Mouse (Mus musculus) heart, embryonic 12.5 days (tissue): ENCODE measurements around the gene Ammecr1. TPM values are rescaled to one million over a fixed set of nuclear protein-coding genes. Genes with fewer than 3 reads are reported as not detected.

ENCODE experiments used
- ATAC-seq: fragments of 200-750 bp; cut with Nextera tagmentation; 2 replicates; pipeline ENCODE4 v1.8.0; 2017; ENCODE audit warnings: moderate TSS enrichment, moderate library complexity; ENCODE audit not compliant: insufficient number of reproducible peaks, low FRiP score
- H3K27ac ChIP-seq: fragments of 300-500 bp; sonication (generic); 2 replicates; pipeline ENCODE4 v1.5.1; 2016; ENCODE audit warnings: mild to moderate bottlenecking, moderate library complexity; ENCODE audit not compliant: poor library complexity, severe bottlenecking
- H3K27me3 ChIP-seq: fragments of 300-500 bp; sonication (generic); replicated peaks from 2 replicates; pipeline ENCODE4 v1.6.1; 2016; ENCODE audit warnings: mild to moderate bottlenecking, moderate library complexity
- H3K36me3 ChIP-seq: fragments of 300-500 bp; sonication (generic); 2 replicates; pipeline ENCODE4 v1.6.1; 2016; ENCODE audit warnings: mild to moderate bottlenecking, moderate library complexity
- H3K4me1 ChIP-seq: fragments of 300-500 bp; sonication (generic); replicated peaks from 2 replicates; pipeline ENCODE4 v1.6.1; 2016; ENCODE audit warnings: mild to moderate bottlenecking
- H3K4me2 ChIP-seq: fragments of 300-500 bp; sonication (generic); 2 replicates; pipeline ENCODE4 v1.6.1; 2016; ENCODE audit warnings: mild to moderate bottlenecking, moderate library complexity
- H3K4me3 ChIP-seq: fragments of 300-500 bp; sonication (generic); 2 replicates; pipeline ENCODE4 v1.5.1; 2016; ENCODE audit warnings: mild to moderate bottlenecking
- H3K9ac ChIP-seq: fragments of 300-500 bp; sonication (generic); 2 replicates; pipeline ENCODE4 v1.6.1; 2016; ENCODE audit warnings: mild to moderate bottlenecking, moderate library complexity
- H3K9me3 ChIP-seq: fragments of 300-500 bp; sonication (generic); replicated peaks from 2 replicates; pipeline ENCODE4 v1.6.1; 2016; ENCODE audit warnings: mild to moderate bottlenecking, moderate library complexity
- WGBS: fragments of 180-500 bp; shearing (Covaris S2); methylation state at CpG from one replicate; pipeline ENCODE4 v1.1.7; 2016; 5-methylcytosine and 5-hydroxymethylcytosine counted together
- polyA plus RNA-seq: library from polyadenylated mRNA; unstranded; fragments of >200 nt; fragmentation: Nextera tagmentation; extraction: Ambion mirVana; gene quantifications from 2 replicates; pipeline ENCODE4 v1.2.1, GENCODE M21; 2016

Ammecr1 gene
- polyA plus RNA-seq: 23.7 and 24.3 TPM in 2 replicates

- ATAC-seq: peak; percentile 92
- 14% methylated on average over 85 of the region's 112 CpGs for WGBS
Observed at GRCm38 (mm10) chrX:142966008-142966966, at the start of gene Ammecr1. Ammecr1 (minus strand) TSS chrX:142966728.

GRCm38 (mm10) chrX:143014118-143014517 is 47.6 kb upstream of the Ammecr1 start:
- 48% methylated on average over 3 of the region's 3 CpGs for WGBS
- H3K9me3 ChIP-seq: no peaks in the 10 kb centered on the region
- ATAC-seq: no peak
- H3K9ac ChIP-seq: no peak overlapping the region
- H3K27ac ChIP-seq: no peak overlapping the region
- H3K4me3 ChIP-seq: no peak overlapping the region
- H3K4me2 ChIP-seq: no peak overlapping the region
- no peaks in the 10 kb centered on the region for H3K4me1 ChIP-seq
- H3K27me3 ChIP-seq: no peaks in the 10 kb centered on the region
- H3K36me3 ChIP-seq: no peaks in the 10 kb centered on the region

More at GRCm38 (mm10) chrX:142966008-142966966, at the start of gene Ammecr1:
- Histone ChIP-seq H3K4me2 (peak within 1 kb of the TSS; percentile 66), H3K9ac (peak within 1 kb of the TSS; percentile 92), H3K27me3 (0 out of 2 replicates have a peak, but pooled peaks cover 4% of the 10 kb centered on the region), H3K4me3 (peak within 1 kb of the TSS; percentile 84), H3K9me3 (no peaks in the 10 kb centered on the region), H3K4me1 (no peaks in the 10 kb centered on the region), H3K27ac (peak within 1 kb of the TSS; percentile 95), H3K36me3 (no peaks in the 10 kb centered on the region)

- H3K27ac ChIP-seq: no peak overlapping the region
- WGBS: 60% methylated on average over 3 of the region's 3 CpGs
- H3K9ac ChIP-seq: no peak overlapping the region
- H3K27me3 ChIP-seq: no peaks in the 10 kb centered on the region
- H3K9me3 ChIP-seq: no peaks in the 10 kb centered on the region
- ATAC-seq: no peak
- no peak overlapping the region for H3K4me3 ChIP-seq
- no peaks in the 10 kb centered on the region for H3K36me3 ChIP-seq
- no peaks in the 10 kb centered on the region for H3K4me1 ChIP-seq
- H3K4me2 ChIP-seq: no peak overlapping the region
Observed at GRCm38 (mm10) chrX:143012334-143012733, 45.8 kb upstream of the Ammecr1 start.

- H3K27ac ChIP-seq: no peak overlapping the region
- H3K27me3 ChIP-seq: no peaks in the 10 kb centered on the region
- H3K4me3 ChIP-seq: no peak overlapping the region
- no peak overlapping the region for H3K9ac ChIP-seq
- H3K9me3 ChIP-seq: no peaks in the 10 kb centered on the region
- no peak overlapping the region for H3K4me2 ChIP-seq
- WGBS: 66% methylated on average over 4 of the region's 4 CpGs
- no peak for ATAC-seq
- H3K4me1 ChIP-seq: no peaks in the 10 kb centered on the region
- no peaks in the 10 kb centered on the region for H3K36me3 ChIP-seq
Observed at GRCm38 (mm10) chrX:143011865-143012264, 45.3 kb upstream of the Ammecr1 start.

- no peak for ATAC-seq
- 60% methylated on average over 3 of the region's 3 CpGs for WGBS
- H3K9me3 ChIP-seq: no peaks in the 10 kb centered on the region
- H3K27me3 ChIP-seq: no peaks in the 10 kb centered on the region
- no peak overlapping the region for H3K4me2 ChIP-seq
- no peak overlapping the region for H3K4me3 ChIP-seq
- no peaks in the 10 kb centered on the region for H3K4me1 ChIP-seq
- no peak overlapping the region for H3K9ac ChIP-seq
- H3K36me3 ChIP-seq: no peaks in the 10 kb centered on the region
- no peak overlapping the region for H3K27ac ChIP-seq
Observed at GRCm38 (mm10) chrX:143004131-143004846, 37.8 kb upstream of the Ammecr1 start.

- no peak overlapping the region for H3K9ac ChIP-seq
- H3K4me3 ChIP-seq: no peak overlapping the region
- H3K27me3 ChIP-seq: no peaks in the 10 kb centered on the region
- H3K4me1 ChIP-seq: no peaks in the 10 kb centered on the region
- H3K9me3 ChIP-seq: no peaks in the 10 kb centered on the region
- H3K27ac ChIP-seq: no peak overlapping the region
- H3K36me3 ChIP-seq: no peaks in the 10 kb centered on the region
- no peak overlapping the region for H3K4me2 ChIP-seq
- WGBS: 60% methylated on average over 1 of the region's 1 CpGs
- ATAC-seq: no peak
Observed at GRCm38 (mm10) chrX:142997214-142997613, 30.7 kb upstream of the Ammecr1 start.

- no peaks in the 10 kb centered on the region for H3K9me3 ChIP-seq
- no peaks in the 10 kb centered on the region for H3K27me3 ChIP-seq
- no peaks in the 10 kb centered on the region for H3K36me3 ChIP-seq
- ATAC-seq: no peak
- no peak overlapping the region for H3K9ac ChIP-seq
- no peak overlapping the region for H3K4me3 ChIP-seq
- H3K27ac ChIP-seq: no peak overlapping the region
- H3K4me1 ChIP-seq: no peaks in the 10 kb centered on the region
- H3K4me2 ChIP-seq: no peak overlapping the region
- WGBS: 56% methylated on average over 2 of the region's 2 CpGs
Observed at GRCm38 (mm10) chrX:142994514-142994913, 28.0 kb upstream of the Ammecr1 start.

- H3K27me3 ChIP-seq: no peaks in the 10 kb centered on the region
- no peaks in the 10 kb centered on the region for H3K36me3 ChIP-seq
- H3K4me2 ChIP-seq: no peak overlapping the region
- no peak overlapping the region for H3K9ac ChIP-seq
- no peaks in the 10 kb centered on the region for H3K9me3 ChIP-seq
- H3K4me3 ChIP-seq: no peak overlapping the region
- H3K27ac ChIP-seq: no peak overlapping the region
- WGBS: 74% methylated on average over 3 of the region's 3 CpGs
- ATAC-seq: no peak
- no peaks in the 10 kb centered on the region for H3K4me1 ChIP-seq
Observed at GRCm38 (mm10) chrX:142984170-142984569, 17.6 kb upstream of the Ammecr1 start.

GRCm38 (mm10) chrX:142983638-142984037 is 17.1 kb upstream of the Ammecr1 start:
- WGBS: 58% methylated on average over 6 of the region's 6 CpGs
- no peaks in the 10 kb centered on the region for H3K4me1 ChIP-seq
- no peak overlapping the region for H3K27ac ChIP-seq
- ATAC-seq: no peak
- no peak overlapping the region for H3K4me3 ChIP-seq
- H3K27me3 ChIP-seq: no peaks in the 10 kb centered on the region
- no peaks in the 10 kb centered on the region for H3K36me3 ChIP-seq
- H3K4me2 ChIP-seq: no peak overlapping the region
- H3K9ac ChIP-seq: no peak overlapping the region
- H3K9me3 ChIP-seq: no peaks in the 10 kb centered on the region

- Histone ChIP-seq H3K27me3 (no peaks in the 10 kb centered on the region), H3K4me2 (no peak overlapping the region), H3K36me3 (no peaks in the 10 kb centered on the region), H3K4me3 (no peak overlapping the region), H3K9me3 (no peaks in the 10 kb centered on the region), H3K27ac (no peak overlapping the region), H3K4me1 (no peaks in the 10 kb centered on the region), H3K9ac (no peak overlapping the region)
- no peak for ATAC-seq
- 83% methylated on average over 3 of the region's 3 CpGs for WGBS
Observed at GRCm38 (mm10) chrX:142981530-142982130, 15.1 kb upstream of the Ammecr1 start.
